Mouse (Mus musculus): ENCODE results near the gene Brinp1. TPM values are rescaled to one million over a fixed set of nuclear protein-coding genes. Genes with fewer than 3 reads are reported as not detected.

Gene Brinp1
- 4.1 and 6.0 TPM in 2 replicates for polyA plus RNA-seq (2012; rRNA removed)

DNA sequence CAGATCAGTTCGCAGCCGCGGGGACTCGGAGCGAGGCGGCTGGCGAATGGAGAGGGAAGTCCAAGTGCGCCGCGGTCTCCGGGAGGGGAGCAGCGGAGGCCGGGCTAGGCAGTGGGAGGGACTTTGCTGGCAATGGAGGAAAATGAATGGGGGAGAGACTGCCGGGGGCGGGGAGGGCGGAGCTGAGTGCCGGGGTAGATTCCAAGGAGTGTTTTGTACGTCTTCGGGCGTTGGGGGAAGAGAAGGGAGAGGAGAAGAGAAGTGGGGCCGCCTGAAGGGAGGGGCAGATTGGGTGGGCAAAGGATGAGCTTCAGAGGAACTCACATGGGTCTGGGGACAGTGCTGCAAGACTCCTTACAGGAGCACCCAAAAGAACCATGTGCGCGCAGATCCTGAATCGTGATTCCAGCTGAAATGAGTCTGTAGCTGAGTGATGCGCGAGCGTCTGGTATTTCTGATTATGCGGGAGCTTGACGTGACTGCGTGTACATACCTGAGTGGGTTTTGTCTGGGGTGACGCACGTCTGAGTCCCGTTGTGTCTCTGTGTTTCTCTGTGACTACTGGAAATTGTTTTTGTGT is at the start of gene Brinp1:
TSS of gene Brinp1 (minus strand) at position 76 of the 580 bp plus-strand sequence.

Measured in central nervous system, embryonic 11.5 days (tissue).